Mouse (Mus musculus): ENCODE measurements around the gene Ddb2.

- no peak for TF ChIP-seq MAFK (IDR thresholded peaks at IDR 0.05; ENCODE audit: insufficient read depth, low read depth, low read length)
- no peak for TF ChIP-seq ZC3H11A (IDR thresholded peaks at IDR 0.05; ENCODE audit: borderline replicate concordance, low read depth, low read length)
- no peak for TF ChIP-seq ZNF384 (IDR thresholded peaks at IDR 0.05; ENCODE audit: low read depth, low read length)
- no peak for TF ChIP-seq CHD2 (IDR thresholded peaks at IDR 0.05; ENCODE audit: low read depth, low read length)
- TF ChIP-seq HCFC1 (IDR thresholded peaks at IDR 0.05; ENCODE audit: borderline replicate concordance, insufficient read depth, low read length), result no peak
Observed at GRCm38 (mm10) chr2:91213311-91213710, 23.5 kb downstream of the Ddb2 start.
